Mouse (Mus musculus) forebrain, embryonic 16.5 days (tissue): Measurements from ENCODE around the gene Col12a1. TPM values are rescaled to one million over a fixed set of nuclear protein-coding genes. Genes with fewer than 3 reads are reported as not detected.

Experiments used
- ATAC-seq: fragments of 200-750 bp; cut with Nextera tagmentation; 2 replicates; pipeline ENCODE4 v1.8.0; 2017; ENCODE audit warnings: mild to moderate bottlenecking, moderate library complexity
- H3K27ac ChIP-seq: fragments of 300-500 bp; sonication (generic); 2 replicates; pipeline ENCODE4 v1.5.1; 2014; ENCODE audit warnings: low read length, control low read depth
- H3K27me3 ChIP-seq: fragments of 300-500 bp; sonication (generic); replicated peaks from 2 replicates; pipeline ENCODE4 v1.6.1; 2014; ENCODE audit warnings: low read length; ENCODE audit not compliant: control insufficient read depth, insufficient read depth
- H3K36me3 ChIP-seq: fragments of 300-500 bp; sonication (generic); 2 replicates; pipeline ENCODE4 v1.6.1; 2014; ENCODE audit not compliant: control insufficient read depth, insufficient read depth
- H3K4me1 ChIP-seq: fragments of 300-500 bp; sonication (generic); replicated peaks from 2 replicates; pipeline ENCODE4 v1.6.1; 2014; ENCODE audit warnings: low read length; ENCODE audit not compliant: control insufficient read depth, insufficient read depth
- H3K4me2 ChIP-seq: fragments of 300-500 bp; sonication (generic); 2 replicates; pipeline ENCODE4 v1.6.1; 2014; ENCODE audit warnings: mild to moderate bottlenecking, low read length, control low read depth
- H3K4me3 ChIP-seq: fragments of 300-500 bp; sonication (generic); replicated peaks from 2 replicates; pipeline ENCODE4 v1.5.1; 2014; ENCODE audit warnings: mild to moderate bottlenecking, low read length, control low read depth
- H3K9ac ChIP-seq: fragments of 300-500 bp; sonication (generic); replicated peaks from 2 replicates; pipeline ENCODE4 v1.6.1; 2014; ENCODE audit warnings: low read depth, low read length, control low read depth
- H3K9me3 ChIP-seq: fragments of 300-500 bp; sonication (generic); 2 replicates; pipeline ENCODE4 v1.6.1; 2016; ENCODE audit warnings: low read length; ENCODE audit not compliant: control insufficient read depth
- WGBS: fragments of 180-500 bp; shearing (Covaris S2); extraction: QIAGEN DNeasy Blood & Tissue Kit; methylation state at CpG from one replicate; pipeline ENCODE4 v1.1.7; 2014; 5-methylcytosine and 5-hydroxymethylcytosine counted together
- polyA plus RNA-seq: library from polyadenylated mRNA; unstranded; fragments of >200 nt; fragmentation: Nextera tagmentation; extraction: Ambion mirVana; gene quantifications from 2 replicates; pipeline ENCODE4 v1.2.1, GENCODE M21; 2015

The Col12a1 gene
- polyA plus RNA-seq, 1 experiment from 2014 or later = 6.8 TPM

- WGBS = 74% methylated on average over 20 of the region's 20 CpGs
- peak overlapping the region; percentile 6; the same call in 1 of the 2 replicates for H3K4me2 ChIP-seq
- H3K4me1 ChIP-seq = peaks cover 6% of the 10 kb centered on the region
- H3K36me3 ChIP-seq = no peaks in the 10 kb centered on the region
- no peaks in the 10 kb centered on the region for H3K27me3 ChIP-seq
- ATAC-seq = peak; percentile 83
- no peak overlapping the region for H3K27ac ChIP-seq
- H3K9ac ChIP-seq = no peak overlapping the region
- H3K9me3 ChIP-seq = no peaks in the 10 kb centered on the region
- no peak overlapping the region for H3K4me3 ChIP-seq
These were observed 119.0 kb downstream of the Col12a1 start for GRCm38 (mm10) chr9:79599395-79600236.

- Histone ChIP-seq H3K9ac (no peak overlapping the region), H3K4me2 (no peak overlapping the region), H3K27ac (no peak overlapping the region), H3K4me1 (peaks cover 6% of the 10 kb centered on the region), H3K4me3 (no peak overlapping the region), H3K36me3 (no peaks in the 10 kb centered on the region), H3K9me3 (no peaks in the 10 kb centered on the region), H3K27me3 (no peaks in the 10 kb centered on the region)
- 16% methylated on average over 1 of the region's 1 CpGs for WGBS
- ATAC-seq = no peak
These were observed 120.1 kb downstream of the Col12a1 start for GRCm38 (mm10) chr9:79598578-79598977.

- H3K27me3 ChIP-seq = no peaks in the 10 kb centered on the region
- no peaks in the 10 kb centered on the region for H3K4me1 ChIP-seq
- no peak overlapping the region for H3K4me2 ChIP-seq
- no peaks in the 10 kb centered on the region for H3K36me3 ChIP-seq
- H3K9ac ChIP-seq = no peak overlapping the region
- no peaks in the 10 kb centered on the region for H3K9me3 ChIP-seq
- no peak overlapping the region for H3K27ac ChIP-seq
- 86% methylated on average over 4 of the region's 4 CpGs for WGBS
- no peak for ATAC-seq
- H3K4me3 ChIP-seq = no peak overlapping the region
These were observed 132.0 kb downstream of the Col12a1 start for GRCm38 (mm10) chr9:79586415-79587195.

- Histone ChIP-seq H3K27me3 (no peaks in the 10 kb centered on the region), H3K27ac (no peak overlapping the region), H3K4me1 (no peaks in the 10 kb centered on the region), H3K9ac (no peak overlapping the region), H3K4me3 (no peak overlapping the region), H3K4me2 (no peak overlapping the region), H3K9me3 (no peaks in the 10 kb centered on the region), H3K36me3 (no peaks in the 10 kb centered on the region)
- 94% methylated on average over 5 of the region's 5 CpGs for WGBS
- ATAC-seq = no peak
These were observed 151.8 kb downstream of the Col12a1 start for GRCm38 (mm10) chr9:79566838-79567237.

GRCm38 (mm10) chr9:79553297-79553696 is 165.3 kb downstream of the Col12a1 start:
- H3K9me3 ChIP-seq = no peaks in the 10 kb centered on the region
- 78% methylated on average over 2 of the region's 2 CpGs for WGBS
- H3K4me3 ChIP-seq = no peak overlapping the region
- H3K27ac ChIP-seq = no peak overlapping the region
- no peaks in the 10 kb centered on the region for H3K36me3 ChIP-seq
- no peak for ATAC-seq
- H3K4me1 ChIP-seq = no peaks in the 10 kb centered on the region
- no peak overlapping the region for H3K4me2 ChIP-seq
- no peak overlapping the region for H3K9ac ChIP-seq
- no peaks in the 10 kb centered on the region for H3K27me3 ChIP-seq

Other genes with a start within 250 kb of the Col12a1 start
- gene Cox7a2, start 41.0 kb upstream of the Col12a1 start, polyA plus RNA-seq = 656 and 665 TPM in 2 replicates
- gene Tmem30a, start 74.7 kb upstream of the Col12a1 start, polyA plus RNA-seq = 114 and 125 TPM in 2 replicates